Mouse (Mus musculus) ES-E14 (cell line): ENCODE data around the gene Praf2.

Experiments
- CHD2 ChIP-seq: IDR thresholded peaks from 2 replicates; pipeline ENCODE4 v1.6.1; 2014; ENCODE audit warnings: mild to moderate bottlenecking, low read depth, low read length, inconsistent platforms
- HCFC1 ChIP-seq: IDR thresholded peaks from 2 replicates; pipeline ENCODE4 v1.6.1; 2012; ENCODE audit warnings: low read length, inconsistent platforms, borderline replicate concordance; ENCODE audit not compliant: insufficient read depth
- ZC3H11A ChIP-seq: IDR thresholded peaks from 2 replicates; pipeline ENCODE4 v1.6.1; 2012; ENCODE audit warnings: low read depth, mild to moderate bottlenecking, inconsistent platforms, low read length, borderline replicate concordance
- ZNF384 ChIP-seq: IDR thresholded peaks from 2 replicates; pipeline ENCODE4 v1.6.1; 2012; ENCODE audit warnings: low read depth, low read length, inconsistent platforms

DNA sequence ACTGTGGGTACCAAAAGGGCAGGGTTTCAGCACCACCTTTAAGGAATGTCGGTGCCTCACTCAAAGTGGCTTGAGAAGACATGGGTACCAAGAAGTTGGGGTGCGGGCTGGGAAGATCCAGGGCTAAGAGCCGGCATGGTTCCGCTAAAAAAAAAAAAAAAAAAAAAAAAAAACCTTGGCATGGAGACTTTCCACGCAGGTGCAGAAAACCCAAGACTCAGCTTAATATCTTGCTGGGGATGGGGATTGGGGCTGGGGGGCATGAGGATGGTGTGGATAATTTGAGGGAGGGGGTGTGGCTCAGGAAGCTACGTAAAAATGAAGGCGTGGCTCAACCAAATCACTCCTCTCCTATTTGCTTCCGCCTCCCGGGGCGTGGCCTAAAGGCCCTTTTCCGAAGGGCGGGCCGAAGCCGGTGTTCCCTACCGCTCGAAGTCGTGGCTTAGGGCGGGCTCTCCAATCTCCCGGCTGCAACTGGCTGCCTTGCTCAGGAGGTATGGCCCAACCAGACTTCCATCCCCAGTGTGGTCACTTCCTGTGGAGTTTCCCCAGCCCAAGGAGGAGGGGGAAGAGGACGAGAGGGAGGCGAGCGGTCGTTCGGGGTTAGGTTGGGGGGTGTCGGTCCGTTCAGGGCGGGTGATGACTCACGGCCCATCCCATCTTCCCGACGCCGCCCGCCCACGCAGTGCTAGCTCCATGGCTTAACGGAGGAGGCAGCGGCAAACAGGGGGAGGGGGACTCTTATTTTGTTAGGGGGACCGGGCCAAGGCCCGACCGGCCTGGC lies 34.1 kb downstream of the Praf2 start, which contains the start of gene Tfe3:
- TF ChIP-seq ZNF384 (peak; percentile 84), ZC3H11A (no peak), HCFC1 (no peak), CHD2 (no peak)
